Mouse (Mus musculus): ENCODE measurements around the gene Agbl5.

The Agbl5 gene

DNA sequence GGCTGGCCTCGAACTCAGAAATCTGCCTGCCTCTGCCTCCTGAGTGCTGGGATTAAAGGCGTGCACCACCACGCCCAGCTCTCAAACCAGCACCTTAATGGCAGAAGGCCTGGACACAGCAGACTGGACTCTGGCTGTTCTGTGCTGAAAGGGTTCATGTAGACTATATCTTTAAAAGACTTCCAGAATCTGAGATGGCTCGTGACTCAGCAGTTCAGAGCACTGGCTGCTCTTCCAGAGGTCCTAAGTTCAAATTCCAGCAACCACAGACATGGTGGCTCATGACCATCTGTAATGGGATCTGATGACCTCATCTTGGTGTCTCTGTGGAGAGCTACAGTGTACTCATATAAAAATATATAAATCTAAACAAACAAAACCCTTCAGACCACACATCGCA is 13.4 kb downstream of the Agbl5 start:
- Histone ChIP-seq H3K27me3 (ENCODE audit: insufficient read depth, low read length) (no peaks in the 10 kb centered on the region), H3K36me3 (ENCODE audit: insufficient read depth, low read length) (peaks cover 90% of the 10 kb centered on the region), H3K4me3 (replicated peaks; ENCODE audit: low read length) (no peak overlapping the region), H3K4me1 (replicated peaks; ENCODE audit: low read depth, low read length) (peaks cover 96% of the 10 kb centered on the region), H3K9me3 (ENCODE audit: low read length) (no peaks in the 10 kb centered on the region)
- no peak for TF ChIP-seq POU5F1 (IDR thresholded peaks at IDR 0.05; ENCODE audit: borderline replicate concordance, low read length)
- TF ChIP-seq NANOG (IDR thresholded peaks at IDR 0.05; ENCODE audit: borderline replicate concordance, low read length), result no peak
- no peak for TF ChIP-seq CTCF (conservative IDR thresholded peaks at IDR 0.05; ENCODE audit: low read length)

DNA sequence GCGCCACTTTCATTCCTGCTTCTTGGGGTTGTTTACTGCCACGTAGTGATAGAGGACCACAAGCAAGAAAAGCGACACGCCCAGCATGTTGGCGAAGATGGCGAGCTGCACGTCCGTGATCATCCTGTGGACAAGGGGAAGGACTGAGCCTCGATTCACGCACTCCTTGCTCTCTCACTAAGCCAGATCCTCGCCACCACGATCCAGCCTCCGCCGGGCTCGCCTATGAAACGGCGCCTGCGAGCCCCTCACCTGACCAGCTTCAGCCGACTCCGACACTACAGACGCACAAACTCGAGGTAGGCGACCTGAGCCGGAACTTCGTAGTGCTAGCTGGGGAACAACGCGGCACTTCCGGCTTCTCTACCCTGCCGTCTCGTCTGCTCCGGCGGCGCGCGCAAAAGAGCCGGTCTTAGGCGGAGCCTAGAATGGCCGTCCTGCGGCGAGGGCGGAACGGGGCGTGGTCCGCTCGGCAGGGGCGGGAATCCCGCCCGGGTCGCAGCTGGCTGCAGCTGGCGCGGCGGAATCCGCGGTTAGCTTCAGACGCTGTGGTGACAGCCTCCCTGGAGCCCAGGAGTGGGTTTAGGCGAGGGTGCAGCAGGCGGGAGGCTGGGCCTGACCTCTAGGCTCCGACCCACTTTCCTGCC is 19.0 kb downstream of the Agbl5 start, which contains the start of gene Ost4:
TSS of gene Ost4 (minus strand) at position 376 of the 647 bp plus-strand sequence.
- peak within 1 kb of the TSS; percentile 92 for H3K4me3 ChIP-seq (replicated peaks; ENCODE audit: low read length)

GRCm38 (mm10) chr5:30908426-30909299 is 20.2 kb downstream of the Agbl5 start:
- no peaks in the 10 kb centered on the region for H3K9me3 ChIP-seq (ENCODE audit: low read length)
- TF ChIP-seq POU5F1 (IDR thresholded peaks at IDR 0.05; ENCODE audit: borderline replicate concordance, low read length), result no peak
- TF ChIP-seq NANOG (IDR thresholded peaks at IDR 0.05; ENCODE audit: borderline replicate concordance, low read length), result no peak
- no peak for TF ChIP-seq CTCF (conservative IDR thresholded peaks at IDR 0.05; ENCODE audit: low read length)
- peaks cover 70% of the 10 kb centered on the region for H3K4me1 ChIP-seq (replicated peaks; ENCODE audit: low read depth, low read length)
- peaks cover 27% of the 10 kb centered on the region for H3K36me3 ChIP-seq (ENCODE audit: insufficient read depth, low read length)
- peak overlapping the region; percentile 92 for H3K4me3 ChIP-seq (replicated peaks; ENCODE audit: low read length)
- 0 out of 2 replicates have a peak, but pooled peaks cover 4% of the 10 kb centered on the region for H3K27me3 ChIP-seq (ENCODE audit: insufficient read depth, low read length)

More for the DNA sequence above, 19.0 kb downstream of the Agbl5 start, which contains the start of gene Ost4:
- TF ChIP-seq NANOG (IDR thresholded peaks at IDR 0.05; ENCODE audit: borderline replicate concordance, low read length) (no peak), POU5F1 (IDR thresholded peaks at IDR 0.05; ENCODE audit: borderline replicate concordance, low read length) (no peak), CTCF (conservative IDR thresholded peaks at IDR 0.05; ENCODE audit: low read length) (no peak)
- H3K27me3 ChIP-seq (ENCODE audit: insufficient read depth, low read length), result 0 out of 2 replicates have a peak, but pooled peaks cover 4% of the 10 kb centered on the region
- no peaks in the 10 kb centered on the region for H3K9me3 ChIP-seq (ENCODE audit: low read length)
- H3K4me1 ChIP-seq (replicated peaks; ENCODE audit: low read depth, low read length), result peaks cover 70% of the 10 kb centered on the region
- H3K36me3 ChIP-seq (ENCODE audit: insufficient read depth, low read length), result peaks cover 38% of the 10 kb centered on the region

DNA sequence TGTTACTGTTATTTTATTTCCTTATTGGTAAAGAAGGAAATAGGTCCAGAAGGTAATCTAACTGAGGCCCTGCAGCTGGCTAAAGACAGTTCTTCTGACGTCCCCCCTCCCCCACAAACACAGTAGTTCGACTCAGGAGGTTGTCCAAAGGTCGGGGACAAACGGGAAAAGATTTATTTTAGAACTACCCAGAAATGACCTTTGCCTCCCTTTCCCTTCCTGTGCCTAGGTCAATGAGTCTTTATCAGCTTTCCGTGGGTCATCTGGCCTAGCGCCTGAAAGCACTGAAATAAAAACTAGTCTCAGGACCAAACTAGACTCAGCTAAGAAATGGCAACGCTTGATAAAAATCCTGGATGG is 20.8 kb downstream of the Agbl5 start:
- Histone ChIP-seq H3K4me3 (replicated peaks; ENCODE audit: low read length) (no peak overlapping the region), H3K4me1 (replicated peaks; ENCODE audit: low read depth, low read length) (peaks cover 70% of the 10 kb centered on the region), H3K9me3 (ENCODE audit: low read length) (no peaks in the 10 kb centered on the region), H3K27me3 (ENCODE audit: insufficient read depth, low read length) (0 out of 2 replicates have a peak, but pooled peaks cover 4% of the 10 kb centered on the region), H3K36me3 (ENCODE audit: insufficient read depth, low read length) (peaks cover 20% of the 10 kb centered on the region)
- TF ChIP-seq POU5F1 (IDR thresholded peaks at IDR 0.05; ENCODE audit: borderline replicate concordance, low read length) (no peak), CTCF (conservative IDR thresholded peaks at IDR 0.05; ENCODE audit: low read length) (no peak), NANOG (IDR thresholded peaks at IDR 0.05; ENCODE audit: borderline replicate concordance, low read length) (no peak)

GRCm38 (mm10) chr5:30909863-30910262 is 21.4 kb downstream of the Agbl5 start:
- no peak for TF ChIP-seq CTCF (conservative IDR thresholded peaks at IDR 0.05; ENCODE audit: low read length)
- no peak for TF ChIP-seq NANOG (IDR thresholded peaks at IDR 0.05; ENCODE audit: borderline replicate concordance, low read length)
- no peak for TF ChIP-seq POU5F1 (IDR thresholded peaks at IDR 0.05; ENCODE audit: borderline replicate concordance, low read length)
- Histone ChIP-seq H3K4me3 (replicated peaks; ENCODE audit: low read length) (no peak overlapping the region), H3K27me3 (ENCODE audit: insufficient read depth, low read length) (0 out of 2 replicates have a peak, but pooled peaks cover 4% of the 10 kb centered on the region), H3K4me1 (replicated peaks; ENCODE audit: low read depth, low read length) (peaks cover 68% of the 10 kb centered on the region), H3K9me3 (ENCODE audit: low read length) (no peaks in the 10 kb centered on the region), H3K36me3 (ENCODE audit: insufficient read depth, low read length) (peaks cover 15% of the 10 kb centered on the region)

DNA sequence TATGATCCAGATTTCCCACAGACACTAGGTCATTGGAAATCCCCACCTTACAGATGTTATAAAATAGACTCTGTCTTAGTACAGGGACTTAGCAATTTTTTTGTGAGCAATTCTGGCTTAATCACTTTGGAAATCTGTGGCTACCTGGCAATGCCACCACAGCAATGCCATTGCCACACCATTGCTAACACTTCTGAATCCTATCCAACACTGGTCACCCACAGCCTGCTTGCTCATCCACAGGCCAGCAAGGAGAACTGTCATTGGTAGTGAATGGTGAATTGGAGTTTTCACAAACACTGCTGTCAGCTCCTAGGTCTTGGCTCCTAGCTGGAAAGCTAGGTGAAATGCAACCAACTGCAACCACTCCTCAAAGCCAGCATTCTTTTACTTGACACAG is 22.0 kb downstream of the Agbl5 start:
- Histone ChIP-seq H3K27me3 (ENCODE audit: insufficient read depth, low read length) (0 out of 2 replicates have a peak, but pooled peaks cover 4% of the 10 kb centered on the region), H3K36me3 (ENCODE audit: insufficient read depth, low read length) (peaks cover 8% of the 10 kb centered on the region), H3K9me3 (ENCODE audit: low read length) (no peaks in the 10 kb centered on the region), H3K4me1 (replicated peaks; ENCODE audit: low read depth, low read length) (peaks cover 68% of the 10 kb centered on the region), H3K4me3 (replicated peaks; ENCODE audit: low read length) (no peak overlapping the region)
- TF ChIP-seq NANOG (IDR thresholded peaks at IDR 0.05; ENCODE audit: borderline replicate concordance, low read length), result no peak
- no peak for TF ChIP-seq POU5F1 (IDR thresholded peaks at IDR 0.05; ENCODE audit: borderline replicate concordance, low read length)
- TF ChIP-seq CTCF (conservative IDR thresholded peaks at IDR 0.05; ENCODE audit: low read length), result no peak

DNA sequence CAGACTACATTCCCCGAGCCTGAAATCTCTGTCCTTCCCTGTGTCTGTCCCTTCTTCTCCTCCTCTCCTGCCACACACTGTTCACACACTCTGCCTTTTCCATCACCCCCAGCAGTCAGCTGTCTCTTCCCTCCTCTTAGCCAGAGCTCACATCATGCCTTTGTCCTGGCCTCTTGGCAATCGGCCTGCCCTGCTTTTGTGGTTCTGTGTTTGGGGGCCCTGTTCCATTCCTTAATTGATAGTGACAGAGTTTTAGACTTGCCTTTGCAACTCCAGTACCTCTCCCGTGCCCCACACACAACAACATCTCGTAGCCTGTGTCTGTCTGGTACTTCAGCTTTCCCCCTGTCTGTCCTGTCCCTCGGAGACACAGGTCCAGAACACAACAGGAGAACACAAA is 23.7 kb downstream of the Agbl5 start:
- no peaks in the 10 kb centered on the region for H3K36me3 ChIP-seq (ENCODE audit: insufficient read depth, low read length)
- peaks cover 67% of the 10 kb centered on the region for H3K4me1 ChIP-seq (replicated peaks; ENCODE audit: low read depth, low read length)
- TF ChIP-seq CTCF (conservative IDR thresholded peaks at IDR 0.05; ENCODE audit: low read length), result no peak
- 0 out of 2 replicates have a peak, but pooled peaks cover 4% of the 10 kb centered on the region for H3K27me3 ChIP-seq (ENCODE audit: insufficient read depth, low read length)
- H3K9me3 ChIP-seq (ENCODE audit: low read length), result no peaks in the 10 kb centered on the region
- H3K4me3 ChIP-seq (replicated peaks; ENCODE audit: low read length), result no peak overlapping the region

DNA sequence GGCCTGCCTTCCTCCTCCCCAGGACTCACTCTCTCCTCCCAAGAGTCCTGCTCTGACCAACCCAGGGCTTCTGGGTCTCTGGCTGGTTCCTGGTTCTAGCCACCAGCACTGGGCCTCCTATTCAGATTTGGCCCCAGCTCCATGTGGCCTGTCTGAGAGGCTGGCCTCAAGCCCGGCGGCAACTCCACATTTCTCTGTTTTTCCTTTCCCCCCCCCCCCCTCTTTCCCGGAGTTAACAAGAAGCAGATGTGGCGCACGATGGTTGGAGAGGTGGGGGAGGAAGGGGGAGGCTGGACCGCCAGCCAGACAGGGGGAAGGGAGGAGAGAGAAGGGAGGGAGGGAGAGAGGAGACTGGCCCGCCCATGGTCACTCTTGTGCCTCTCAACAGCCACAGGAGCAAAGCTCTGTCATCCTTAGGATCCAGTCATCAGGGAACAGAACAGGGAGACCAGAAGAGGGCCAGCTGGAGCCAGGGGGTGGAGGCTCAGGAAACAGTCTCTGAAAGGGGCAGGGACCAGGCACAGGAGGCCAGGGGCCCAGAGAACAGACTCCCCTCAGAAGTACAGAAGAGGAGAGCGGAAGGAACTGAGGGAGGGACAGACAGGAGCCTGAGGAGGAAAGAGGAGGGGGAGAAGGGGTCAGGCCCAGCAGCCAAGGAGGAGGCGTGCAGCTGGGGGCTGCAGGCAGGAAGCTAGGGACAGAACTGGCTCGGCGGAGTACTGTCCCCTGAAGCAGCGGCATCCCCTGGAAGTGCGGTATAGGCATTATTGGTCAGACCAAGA is 24.8 kb downstream of the Agbl5 start, which contains the start of gene Emilin1:
TSS of gene Emilin1 (plus strand) at position 343 of the 782 bp plus-strand sequence.
- Histone ChIP-seq H3K36me3 (ENCODE audit: insufficient read depth, low read length) (no peaks in the 10 kb centered on the region), H3K9me3 (ENCODE audit: low read length) (no peaks in the 10 kb centered on the region), H3K4me3 (replicated peaks; ENCODE audit: low read length) (peak within 1 kb of the TSS; percentile 69), H3K4me1 (replicated peaks; ENCODE audit: low read depth, low read length) (peaks cover 74% of the 10 kb centered on the region), H3K27me3 (ENCODE audit: insufficient read depth, low read length) (0 out of 2 replicates have a peak, but pooled peaks cover 4% of the 10 kb centered on the region)
- no peak for TF ChIP-seq NANOG (IDR thresholded peaks at IDR 0.05; ENCODE audit: borderline replicate concordance, low read length)
- TF ChIP-seq CTCF (conservative IDR thresholded peaks at IDR 0.05; ENCODE audit: low read length), result no peak
- TF ChIP-seq POU5F1 (IDR thresholded peaks at IDR 0.05; ENCODE audit: borderline replicate concordance, low read length), result no peak

Measured in E14TG2a.4 (cell line).